Mouse (Mus musculus): ENCODE results near the gene Ndufab1. TPM values are rescaled to one million over a fixed set of nuclear protein-coding genes. Genes with fewer than 3 reads are reported as not detected.

Gene Ndufab1
- polyA plus RNA-seq (2014; fragmentation: Illumina TruSeq; extraction: RNeasy Lipid Tissue Mini Kit (QIAGEN cat#74804); ENCODE audit: low read depth, low replicate concordance) = 737 TPM

DNA sequence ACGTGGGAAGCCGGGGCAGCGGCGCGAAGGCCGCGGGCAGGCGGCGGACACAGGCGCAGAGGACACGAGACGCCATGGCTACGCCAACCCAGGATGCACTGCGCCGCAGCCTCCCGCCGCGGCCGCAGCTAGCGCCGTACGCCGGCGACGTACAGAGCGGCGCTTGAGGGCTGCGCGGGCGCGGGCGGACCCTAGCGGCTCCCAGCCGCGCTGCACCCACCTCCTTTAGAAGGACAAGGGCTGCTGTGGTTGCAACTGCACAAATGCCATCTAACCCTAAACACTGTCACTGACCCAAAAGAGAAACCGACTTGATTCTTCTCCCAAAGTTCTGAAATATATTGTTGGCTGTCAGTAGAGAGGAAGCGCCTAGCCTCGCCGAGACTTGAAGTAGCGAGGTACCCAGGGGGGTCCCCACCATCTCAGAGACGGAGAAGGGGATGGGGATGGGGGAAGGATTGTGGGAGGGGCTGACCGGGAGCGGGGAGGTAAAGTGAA is at the start of gene Ndufab1:
Ndufab1 (minus strand) TSS at position 140 of the 498 bp plus-strand sequence.

DNA sequence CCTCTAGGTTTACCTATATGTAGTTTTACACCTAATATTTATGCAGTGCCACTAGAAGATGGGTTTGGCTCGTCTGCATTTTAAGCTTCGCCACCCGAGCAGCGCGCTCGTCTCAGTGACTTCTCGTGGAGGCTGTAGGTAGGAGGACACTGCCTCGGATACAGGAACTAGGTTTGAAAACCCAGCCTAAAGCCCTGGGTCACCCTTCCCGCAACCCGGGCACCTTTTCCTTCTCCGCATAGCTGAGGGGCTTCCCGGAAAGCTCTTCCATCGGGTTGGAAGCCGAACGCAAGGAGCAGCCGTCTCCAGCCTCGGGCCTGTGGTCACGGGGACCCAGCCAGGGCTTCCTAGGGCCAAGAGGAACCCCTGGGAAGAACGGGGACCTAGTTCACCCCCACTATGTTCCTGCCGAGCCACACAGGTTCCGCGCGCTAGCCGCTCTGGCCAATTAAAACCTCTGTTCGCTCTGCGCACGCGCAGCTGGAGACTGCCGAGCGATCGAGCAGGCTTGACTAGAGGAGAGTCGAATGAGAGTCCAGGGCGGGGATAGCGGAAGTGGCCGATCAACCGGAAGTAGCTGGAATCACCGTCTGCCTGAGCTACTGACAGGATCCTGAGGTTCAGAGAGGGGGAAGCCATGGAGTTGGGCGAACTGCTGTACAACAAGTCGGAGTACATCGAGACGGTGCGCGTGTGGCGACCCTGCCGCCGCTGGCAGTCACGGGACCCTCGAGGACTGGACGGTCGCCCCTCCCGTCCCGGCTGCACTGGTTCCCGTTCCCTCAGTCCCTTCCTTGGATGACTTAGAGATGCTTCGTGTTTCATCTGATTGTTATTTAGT is 31.0 kb upstream of the Ndufab1 start, which contains the start of the genes Palb2 and Dctn5:
Palb2 (minus strand) TSS at position 489 of the 841 bp plus-strand sequence.
Dctn5 (plus strand) TSS at position 545 of the 841 bp plus-strand sequence.

GRCm38 (mm10) chr7:122066945-122067516 is 34.7 kb downstream of the Ndufab1 start, which contains the start of the genes Ubfd1 and Ears2:
Gene Ubfd1, plus strand, starts transcription at chr7:122067175.
Gene Ears2, minus strand, starts transcription at chr7:122067263.

Other genes starting within 250 kb of the Ndufab1 start
- gene Scnn1b, start 236.8 kb downstream of the Ndufab1 start, polyA plus RNA-seq (2014; fragmentation: Illumina TruSeq; extraction: RNeasy Lipid Tissue Mini Kit (QIAGEN cat#74804); ENCODE audit: low read depth, low replicate concordance) = not detected
- 16.6 TPM for gene Cog7, start 120.2 kb downstream of the Ndufab1 start, polyA plus RNA-seq (2014; fragmentation: Illumina TruSeq; extraction: RNeasy Lipid Tissue Mini Kit (QIAGEN cat#74804); ENCODE audit: low read depth, low replicate concordance)
- 3.3 TPM for gene Gga2, start 80.7 kb downstream of the Ndufab1 start, polyA plus RNA-seq (2014; fragmentation: Illumina TruSeq; extraction: RNeasy Lipid Tissue Mini Kit (QIAGEN cat#74804); ENCODE audit: low read depth, low replicate concordance)
- 37.2 TPM for gene Ubfd1, start 34.7 kb downstream of the Ndufab1 start, polyA plus RNA-seq (2014; fragmentation: Illumina TruSeq; extraction: RNeasy Lipid Tissue Mini Kit (QIAGEN cat#74804); ENCODE audit: low read depth, low replicate concordance)
- gene Ears2, start 34.6 kb downstream of the Ndufab1 start, polyA plus RNA-seq (2014; fragmentation: Illumina TruSeq; extraction: RNeasy Lipid Tissue Mini Kit (QIAGEN cat#74804); ENCODE audit: low read depth, low replicate concordance) = 3.3 TPM
- 1.8 TPM for gene Palb2, start 31.1 kb upstream of the Ndufab1 start, polyA plus RNA-seq (2014; fragmentation: Illumina TruSeq; extraction: RNeasy Lipid Tissue Mini Kit (QIAGEN cat#74804); ENCODE audit: low read depth, low replicate concordance)
- 122 TPM for gene Dctn5, start 31.2 kb upstream of the Ndufab1 start, polyA plus RNA-seq (2014; fragmentation: Illumina TruSeq; extraction: RNeasy Lipid Tissue Mini Kit (QIAGEN cat#74804); ENCODE audit: low read depth, low replicate concordance)
- 0.82 TPM for gene Plk1, start 57.6 kb upstream of the Ndufab1 start, polyA plus RNA-seq (2014; fragmentation: Illumina TruSeq; extraction: RNeasy Lipid Tissue Mini Kit (QIAGEN cat#74804); ENCODE audit: low read depth, low replicate concordance)
- not detected for gene Ern2, start 84.3 kb upstream of the Ndufab1 start, polyA plus RNA-seq (2014; fragmentation: Illumina TruSeq; extraction: RNeasy Lipid Tissue Mini Kit (QIAGEN cat#74804); ENCODE audit: low read depth, low replicate concordance)
- 1.8 TPM for gene Chp2, start 117.6 kb upstream of the Ndufab1 start, polyA plus RNA-seq (2014; fragmentation: Illumina TruSeq; extraction: RNeasy Lipid Tissue Mini Kit (QIAGEN cat#74804); ENCODE audit: low read depth, low replicate concordance)
- 25.9 TPM for gene Prkcb, start 186.9 kb upstream of the Ndufab1 start, polyA plus RNA-seq (2014; fragmentation: Illumina TruSeq; extraction: RNeasy Lipid Tissue Mini Kit (QIAGEN cat#74804); ENCODE audit: low read depth, low replicate concordance)

Data from adrenal gland, adult 10 weeks (tissue).